Mouse (Mus musculus) CD4-positive, CD25-positive, alpha-beta regulatory T cell, adult 4 months (primary cell): ENCODE data around the gene Gm5426. TPM values are rescaled to one million over a fixed set of nuclear protein-coding genes. Genes with fewer than 3 reads are reported as not detected.
"Not testable (repeated sequence)": the region's sequence is repeated elsewhere in the genome, so short reads cannot be mapped to it uniquely, and the experiment has no call there.

Experiments used
- ATAC-seq: one replicate; pipeline ENCODE4 v1.8.0; 2017
- polyA plus RNA-seq, 2 experiments: library from polyadenylated mRNA; unstranded; fragments of 100-300 nt; shearing (Covaris generic); gene quantifications; one replicate each; pipeline ENCODE4 v1.2.1; 2017

The Gm5426 gene
- polyA plus RNA-seq, 2 experiments from 2014 or later = not detected

GRCm38 (mm10) chr10:96139274-96139673, 2.9 kb downstream of the Gm5426 start:
- not testable (repeated sequence) for ATAC-seq

GRCm38 (mm10) chr10:96146578-96146977, 10.2 kb downstream of the Gm5426 start:
- ATAC-seq = no peak

- no peak for ATAC-seq
Observed at GRCm38 (mm10) chr10:96148250-96148699, 11.9 kb downstream of the Gm5426 start.

DNA sequence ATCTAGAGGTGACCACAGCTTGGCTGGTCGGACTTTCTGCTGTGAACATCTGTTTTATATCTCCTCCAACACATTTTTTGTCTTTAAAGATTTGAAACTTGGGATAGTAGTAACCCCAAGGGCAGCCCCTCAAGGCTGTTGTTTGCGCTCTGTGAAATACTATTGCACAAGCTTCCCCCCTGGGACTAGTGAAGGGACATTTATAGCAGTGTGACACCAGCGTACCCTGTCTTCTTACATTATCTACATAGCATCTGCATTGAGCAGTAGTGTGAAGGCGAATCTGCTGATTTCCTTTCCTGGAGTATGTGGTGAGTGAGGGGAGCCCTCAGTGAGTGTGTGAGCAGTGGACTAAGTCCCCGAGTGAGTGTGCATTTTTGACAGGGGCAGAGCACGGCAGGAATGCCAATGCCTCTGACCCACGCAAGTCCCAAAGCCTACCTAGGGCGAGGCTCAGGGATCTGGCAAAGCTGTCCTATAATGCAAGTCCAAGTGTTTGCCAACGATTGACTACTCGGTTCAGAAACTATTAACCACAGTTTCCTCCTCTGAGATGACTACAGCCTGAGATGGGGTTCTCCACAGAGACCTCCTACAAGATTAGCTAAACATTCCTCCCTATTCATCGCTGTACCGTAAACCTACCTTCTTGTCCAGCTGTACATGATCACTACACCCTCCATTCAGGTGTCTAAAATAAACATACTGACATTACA, 14.2 kb downstream of the Gm5426 start:
- no peak for ATAC-seq

DNA sequence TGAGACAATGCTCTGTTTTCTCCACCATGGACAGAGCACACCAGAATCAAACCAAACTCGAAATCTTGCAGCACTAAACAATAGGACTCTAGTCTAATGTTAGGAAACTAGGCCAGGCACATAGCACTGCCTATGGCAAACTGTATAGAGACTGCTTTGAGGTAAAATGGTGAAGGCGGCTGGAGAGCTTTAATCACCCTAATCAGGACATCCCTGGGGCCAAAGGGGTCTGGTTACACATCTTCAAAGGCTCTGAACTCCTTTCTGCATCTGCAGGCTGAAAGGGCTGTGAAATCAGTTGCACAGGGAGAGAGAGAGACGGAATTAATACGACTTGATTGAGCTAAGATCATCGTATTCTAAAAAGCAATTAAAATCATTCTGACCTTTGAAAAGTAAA, 16.9 kb downstream of the Gm5426 start:
- ATAC-seq = no peak

DNA sequence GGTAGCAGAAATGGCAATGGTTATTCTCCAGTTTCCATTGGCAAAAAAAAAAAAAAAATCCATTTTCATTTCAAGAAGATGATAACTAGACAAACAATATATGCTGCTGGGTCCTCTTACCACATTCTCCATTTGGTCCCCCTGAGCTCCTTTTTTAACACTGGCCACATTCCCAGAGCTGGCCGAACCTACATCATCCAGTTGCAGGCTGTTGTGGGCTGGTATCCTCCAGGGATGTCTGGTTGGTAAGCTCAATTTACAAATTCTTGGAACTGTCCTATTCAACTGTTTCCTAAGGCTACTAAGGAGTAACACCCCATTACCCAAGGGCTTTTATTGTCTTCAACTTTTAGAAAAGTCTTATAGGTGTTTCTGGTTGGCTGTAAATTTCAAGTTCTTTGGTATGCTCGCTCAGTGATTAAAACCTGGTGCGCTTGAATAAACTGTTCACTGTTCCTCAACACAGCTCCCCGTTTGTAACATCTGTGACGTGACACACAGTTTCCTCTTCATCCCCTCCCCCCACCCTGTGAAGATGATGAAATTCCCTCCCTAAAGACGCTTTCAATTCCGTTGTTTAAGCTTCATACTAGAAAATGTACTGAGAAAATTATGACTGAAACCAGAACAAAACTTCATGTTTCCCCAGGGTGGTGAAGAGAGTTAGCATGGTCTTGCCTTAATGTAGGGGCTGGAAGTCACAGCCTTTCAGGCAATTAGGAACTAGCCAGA, 26.7 kb downstream of the Gm5426 start:
- ATAC-seq = no peak

- no peak for ATAC-seq
Observed at GRCm38 (mm10) chr10:96163791-96164190, 27.4 kb downstream of the Gm5426 start.

GRCm38 (mm10) chr10:96165260-96165659, 28.9 kb downstream of the Gm5426 start:
- no peak for ATAC-seq

GRCm38 (mm10) chr10:96168998-96169397, 32.6 kb downstream of the Gm5426 start:
- ATAC-seq = no peak

GRCm38 (mm10) chr10:96171546-96171945, 35.1 kb downstream of the Gm5426 start:
- ATAC-seq = no peak

DNA sequence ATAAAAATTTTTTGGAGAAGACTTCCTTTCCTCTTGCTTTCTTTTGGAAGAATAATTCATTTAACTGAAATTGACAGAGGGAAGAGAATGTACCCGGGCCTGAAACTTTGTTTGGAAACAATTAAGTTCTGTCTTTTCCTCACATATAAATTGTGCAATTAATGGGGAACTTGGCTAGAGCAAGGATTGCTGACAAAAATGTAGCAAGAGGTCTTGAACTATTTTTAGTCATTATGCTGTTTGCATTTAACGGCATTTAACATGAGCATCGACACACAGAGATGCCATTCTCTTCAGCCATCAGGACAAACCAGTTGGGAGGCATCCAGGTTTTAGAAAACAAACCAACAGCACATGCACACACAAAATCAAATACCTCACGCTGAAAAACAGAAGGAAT, 36.6 kb downstream of the Gm5426 start:
- no peak for ATAC-seq

GRCm38 (mm10) chr10:96173771-96174170, 37.4 kb downstream of the Gm5426 start:
- no peak for ATAC-seq

DNA sequence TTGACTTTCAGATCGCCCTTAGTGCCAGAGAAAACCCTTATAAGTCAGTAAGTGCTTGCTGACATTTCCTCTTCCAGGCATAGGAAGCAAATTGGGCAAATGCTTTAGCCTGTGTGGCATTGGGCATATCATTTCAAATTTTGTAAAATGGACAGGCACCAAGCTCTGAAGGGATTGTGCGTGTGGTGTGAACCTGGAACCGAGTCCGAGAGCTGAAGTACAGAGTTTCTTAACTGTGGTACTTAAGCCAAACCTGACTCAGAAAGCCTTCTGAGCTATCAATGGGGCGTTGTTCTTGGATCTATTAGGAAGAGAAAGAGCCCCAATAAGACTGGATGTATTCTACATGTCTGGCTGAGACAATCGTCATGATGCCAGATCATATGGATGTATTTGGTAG, 40.5 kb downstream of the Gm5426 start:
- ATAC-seq = no peak

DNA sequence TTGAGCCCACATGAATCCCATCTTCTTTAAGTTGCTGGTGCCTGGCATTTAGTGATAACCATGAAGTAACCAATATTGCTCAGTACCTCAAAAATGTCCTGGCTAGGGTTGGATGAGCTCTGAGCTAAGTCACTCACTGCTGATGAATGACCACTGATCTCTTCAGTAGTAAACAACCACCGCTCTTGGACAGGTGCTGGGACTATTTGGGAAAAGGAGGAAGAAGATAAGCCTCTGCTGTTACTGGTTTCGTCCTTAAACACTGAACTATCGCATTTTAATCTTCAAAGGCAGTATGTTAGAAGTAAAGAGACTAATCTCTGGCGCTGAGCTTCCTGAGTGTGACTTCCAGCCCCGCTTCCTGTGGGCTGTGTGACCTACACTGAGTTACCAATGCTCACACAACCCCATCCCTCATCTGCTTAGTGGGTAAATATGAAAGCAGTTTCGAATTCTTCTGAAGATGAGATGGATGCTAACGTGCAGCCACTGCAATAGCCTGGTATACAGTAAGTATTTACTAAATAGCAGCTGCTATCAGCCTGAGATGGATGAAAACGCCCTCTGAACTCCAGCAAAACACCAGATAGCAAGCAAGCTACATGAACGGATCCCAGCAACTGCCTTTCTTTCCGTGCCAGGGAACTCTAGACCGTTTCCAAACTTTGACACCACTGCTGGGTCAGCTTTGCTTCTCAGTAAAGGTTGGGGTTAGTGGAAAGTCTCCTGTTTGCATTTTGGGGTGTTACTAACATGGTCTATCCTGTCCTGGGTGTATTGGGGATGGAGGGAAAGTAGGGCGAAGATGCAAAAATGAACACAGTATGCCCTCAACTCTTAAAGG, 44.4 kb downstream of the Gm5426 start:
- peak; percentile 79 for ATAC-seq

DNA sequence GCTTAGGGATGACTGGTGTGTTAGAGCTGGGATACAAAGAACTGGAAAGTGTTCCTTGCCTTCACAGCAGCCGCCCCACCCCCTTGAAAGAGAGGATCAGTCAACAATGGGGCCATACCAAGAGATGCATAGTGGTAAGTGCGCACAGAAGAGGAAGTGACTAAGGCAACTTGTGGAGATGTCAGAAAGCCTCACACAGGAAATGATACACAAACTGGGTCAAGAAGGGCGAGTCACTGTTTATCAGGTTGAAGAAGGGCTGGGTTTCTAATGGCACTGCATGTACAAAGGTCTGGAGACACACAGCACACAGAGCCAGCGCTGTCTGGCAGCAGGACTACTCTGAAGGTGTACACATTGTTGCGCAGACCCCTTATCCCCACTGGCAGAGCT, 45.0 kb downstream of the Gm5426 start:
- peak; percentile 91 for ATAC-seq

DNA sequence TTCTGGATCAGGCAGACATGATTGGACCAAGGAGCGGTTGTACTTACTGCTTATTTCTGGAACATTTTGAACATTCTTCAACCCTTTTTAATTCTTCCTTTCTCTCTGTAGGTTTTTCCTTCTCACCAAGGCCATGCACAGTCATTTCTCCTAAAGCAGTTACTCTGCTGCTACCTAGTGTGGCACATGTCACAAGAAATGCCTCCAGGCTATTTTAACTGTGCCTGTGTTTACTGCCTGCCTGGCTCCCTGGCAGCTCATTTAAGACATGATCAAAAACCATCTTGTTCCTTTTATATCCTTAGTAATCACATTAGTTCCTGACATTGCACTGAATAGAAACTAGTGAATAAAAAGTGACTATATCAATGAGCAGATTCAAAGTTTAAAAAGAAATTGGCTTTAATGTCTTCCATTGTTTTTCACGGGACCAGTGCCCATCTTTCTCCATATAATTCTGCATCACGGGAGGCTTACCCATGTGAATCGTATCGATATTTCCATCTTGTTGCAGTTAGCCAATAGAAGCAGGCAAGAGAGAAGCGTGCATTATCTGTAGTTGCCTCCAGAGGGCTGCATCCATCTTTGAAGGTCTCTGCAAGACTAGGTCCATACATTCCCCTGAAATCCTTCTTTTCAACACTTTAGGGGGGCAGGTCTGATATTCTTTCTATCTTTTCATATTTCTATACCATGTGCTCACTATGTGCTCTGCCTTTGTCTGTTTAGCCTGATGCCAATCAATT, 45.7 kb downstream of the Gm5426 start:
- no peak for ATAC-seq

- ATAC-seq = no peak
Observed at GRCm38 (mm10) chr10:96185026-96185425, 48.6 kb downstream of the Gm5426 start.

DNA sequence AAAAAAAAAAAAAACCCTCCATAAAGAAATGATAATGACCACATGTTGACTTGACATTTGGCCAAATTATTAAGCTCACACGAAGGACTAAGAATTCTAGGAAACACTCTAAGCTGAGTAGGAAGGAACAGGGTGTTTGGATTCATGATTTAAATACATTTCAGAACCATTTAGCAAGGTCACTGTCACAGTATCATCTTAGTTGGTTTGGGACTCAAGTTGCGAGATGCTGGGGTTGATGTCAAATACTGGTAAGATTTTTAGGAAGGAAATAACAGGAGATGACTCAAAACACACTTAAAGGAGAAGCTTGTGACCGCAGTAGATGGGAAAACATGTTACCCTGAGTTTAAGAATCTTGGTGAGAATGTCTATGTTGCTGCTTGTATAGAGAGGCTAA, 49.2 kb downstream of the Gm5426 start:
- no peak for ATAC-seq
